Mouse (Mus musculus) midbrain, embryonic 14.5 days (tissue): Measurements from ENCODE around the gene Srgap2. TPM values are rescaled to one million over a fixed set of nuclear protein-coding genes. Genes with fewer than 3 reads are reported as not detected.

Experiments used
- ATAC-seq: fragments of 200-750 bp; cut with Nextera tagmentation; 2 replicates; pipeline ENCODE4 v1.8.0; 2017; ENCODE audit warnings: moderate number of reproducible peaks, moderate library complexity; ENCODE audit not compliant: low FRiP score, low TSS enrichment
- DNase-seq: peaks from one replicate; pipeline ENCODE4 v3.0.0-alpha.2; 2015
- H3K27ac ChIP-seq: fragments of 300-500 bp; sonication (generic); replicated peaks from 2 replicates; pipeline ENCODE4 v1.5.1; 2014; ENCODE audit warnings: mild to moderate bottlenecking, low read depth, low read length, moderate library complexity
- H3K27me3 ChIP-seq: fragments of 300-500 bp; sonication (generic); 2 replicates; pipeline ENCODE4 v1.6.1; 2014; ENCODE audit warnings: low read length, control low read depth, mixed read lengths; ENCODE audit not compliant: control insufficient read depth, insufficient read depth
- H3K36me3 ChIP-seq: fragments of 300-500 bp; sonication (generic); 2 replicates; pipeline ENCODE4 v1.6.1; 2014; ENCODE audit warnings: low read length, control low read depth; ENCODE audit not compliant: control insufficient read depth, insufficient read depth
- H3K4me1 ChIP-seq: fragments of 300-500 bp; sonication (generic); 2 replicates; pipeline ENCODE4 v1.6.1; 2014; ENCODE audit warnings: mild to moderate bottlenecking, antibody characterized with exemption, low read length, control low read depth; ENCODE audit not compliant: control insufficient read depth, insufficient read depth
- H3K4me2 ChIP-seq: fragments of 300-500 bp; sonication (generic); 2 replicates; pipeline ENCODE4 v1.6.1; 2014; ENCODE audit warnings: mild to moderate bottlenecking, low read length, moderate library complexity
- H3K4me3 ChIP-seq: fragments of 300-500 bp; sonication (generic); replicated peaks from 2 replicates; pipeline ENCODE4 v1.5.1; 2014; ENCODE audit warnings: low read depth, low read length
- H3K9ac ChIP-seq: fragments of 300-500 bp; sonication (generic); replicated peaks from 2 replicates; pipeline ENCODE4 v1.6.1; 2014; ENCODE audit warnings: mild to moderate bottlenecking, low read length, moderate library complexity
- H3K9me3 ChIP-seq: fragments of 300-500 bp; sonication (generic); 2 replicates; pipeline ENCODE4 v1.6.1; 2016; ENCODE audit warnings: low read length, control low read depth, mixed read lengths; ENCODE audit not compliant: control insufficient read depth
- WGBS: fragments of 180-500 bp; shearing (Covaris S2); extraction: QIAGEN DNeasy Blood & Tissue Kit; methylation state at CpG from one replicate; pipeline ENCODE4 v1.1.7; 2014; 5-methylcytosine and 5-hydroxymethylcytosine counted together
- polyA plus RNA-seq: library from polyadenylated mRNA; unstranded; fragments of >200 nt; fragmentation: Nextera tagmentation; extraction: Ambion mirVana; gene quantifications from 2 replicates; pipeline ENCODE4 v1.2.1, GENCODE M21; 2014

Srgap2 gene
- polyA plus RNA-seq, 1 experiment from 2014 or later, result 30.8 TPM

GRCm38 (mm10) chr1:131382184-131382583 is 145.0 kb downstream of the Srgap2 start:
- 84% methylated on average over 2 of the region's 2 CpGs for WGBS
- no peak overlapping the region for H3K27ac ChIP-seq
- DNase-seq (no peak), ATAC-seq (no peak)
- H3K4me2 ChIP-seq, result no peak overlapping the region
- no peak overlapping the region for H3K9ac ChIP-seq
- peaks cover 4% of the 10 kb centered on the region; the same call in 1 of the 2 replicates for H3K4me1 ChIP-seq
- no peaks in the 10 kb centered on the region for H3K36me3 ChIP-seq
- H3K4me3 ChIP-seq, result no peak overlapping the region
- H3K27me3 ChIP-seq, result no peaks in the 10 kb centered on the region
- no peaks in the 10 kb centered on the region for H3K9me3 ChIP-seq

DNA sequence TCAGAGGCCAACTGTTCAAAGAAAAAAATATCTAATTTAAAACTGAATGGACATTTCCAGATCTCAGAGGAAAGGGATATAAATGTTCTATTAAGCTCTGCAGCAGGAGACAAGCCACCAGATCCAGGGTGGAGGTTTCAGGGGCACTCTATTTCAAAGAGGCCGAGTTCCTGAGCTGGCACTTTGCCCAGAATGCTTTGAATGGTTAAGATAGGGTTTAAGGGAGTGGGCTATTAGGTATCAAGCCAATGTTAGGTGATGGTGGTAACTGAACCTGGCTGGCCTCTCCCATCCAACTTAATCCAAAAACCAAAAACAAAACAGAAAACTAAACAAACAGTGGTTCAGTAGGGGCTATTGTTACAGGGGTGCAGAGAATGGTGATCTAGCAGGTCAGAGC is 146.9 kb downstream of the Srgap2 start:
- no peaks in the 10 kb centered on the region for H3K36me3 ChIP-seq
- H3K4me2 ChIP-seq, result no peak overlapping the region
- H3K9me3 ChIP-seq, result no peaks in the 10 kb centered on the region
- H3K27me3 ChIP-seq, result no peaks in the 10 kb centered on the region
- no peak overlapping the region for H3K27ac ChIP-seq
- DNase-seq (peak; percentile 43), ATAC-seq (no peak)
- peaks cover 4% of the 10 kb centered on the region; the same call in 1 of the 2 replicates for H3K4me1 ChIP-seq
- no peak overlapping the region for H3K4me3 ChIP-seq
- WGBS, result 30% methylated on average over 1 of the region's 1 CpGs
- no peak overlapping the region for H3K9ac ChIP-seq

- Histone ChIP-seq H3K9me3 (no peaks in the 10 kb centered on the region), H3K27me3 (no peaks in the 10 kb centered on the region), H3K27ac (no peak overlapping the region), H3K9ac (no peak overlapping the region), H3K4me1 (peaks cover 4% of the 10 kb centered on the region; the same call in 1 of the 2 replicates), H3K4me3 (no peak overlapping the region), H3K36me3 (no peaks in the 10 kb centered on the region), H3K4me2 (no peak overlapping the region)
- DNase-seq (no peak), ATAC-seq (no peak)
- 96% methylated on average over 1 of the region's 1 CpGs for WGBS
Observed at GRCm38 (mm10) chr1:131378914-131379474, 148.2 kb downstream of the Srgap2 start.

- 62% methylated on average over 7 of the region's 7 CpGs for WGBS
- Histone ChIP-seq H3K9ac (no peak overlapping the region), H3K36me3 (no peaks in the 10 kb centered on the region), H3K27me3 (no peaks in the 10 kb centered on the region), H3K9me3 (no peaks in the 10 kb centered on the region), H3K4me3 (no peak overlapping the region), H3K4me1 (peaks cover 4% of the 10 kb centered on the region; the same call in 1 of the 2 replicates), H3K4me2 (no peak overlapping the region), H3K27ac (no peak overlapping the region)
- no peak for ATAC-seq
- DNase-seq, result no peak
Observed at GRCm38 (mm10) chr1:131378081-131378913, 148.9 kb downstream of the Srgap2 start.

DNA sequence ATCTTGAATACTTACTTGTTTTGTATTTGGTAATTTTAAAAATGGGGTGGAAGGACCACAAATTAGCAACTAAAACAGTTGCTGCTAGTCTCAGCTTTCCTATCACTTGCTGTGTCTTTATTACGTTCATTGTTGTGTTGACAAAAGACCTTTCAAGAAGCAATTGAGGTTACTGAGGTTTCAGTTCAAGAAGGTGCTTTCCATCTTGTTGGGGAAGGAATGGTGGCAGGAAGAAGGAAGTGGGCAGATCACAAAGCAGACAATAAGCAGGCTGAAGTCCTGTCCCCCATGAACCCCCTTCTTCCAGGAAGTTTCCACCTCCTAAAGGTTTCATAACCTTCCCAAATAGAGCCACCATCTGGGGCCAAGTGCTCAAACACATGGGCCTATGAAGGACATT is 161.3 kb downstream of the Srgap2 start:
- Histone ChIP-seq H3K4me1 (no peaks in the 10 kb centered on the region), H3K4me2 (no peak overlapping the region), H3K9ac (no peak overlapping the region), H3K27me3 (no peaks in the 10 kb centered on the region), H3K36me3 (peaks cover 8% of the 10 kb centered on the region; the same call in 1 of the 2 replicates), H3K9me3 (no peaks in the 10 kb centered on the region), H3K27ac (no peak overlapping the region), H3K4me3 (no peak overlapping the region)
- 81% methylated on average over 1 of the region's 1 CpGs for WGBS
- no peak for ATAC-seq
- no peak for DNase-seq

- Histone ChIP-seq H3K9ac (no peak overlapping the region), H3K4me2 (no peak overlapping the region), H3K4me3 (no peak overlapping the region), H3K4me1 (no peaks in the 10 kb centered on the region), H3K27me3 (no peaks in the 10 kb centered on the region), H3K36me3 (peaks cover 8% of the 10 kb centered on the region; the same call in 1 of the 2 replicates), H3K27ac (no peak overlapping the region), H3K9me3 (no peaks in the 10 kb centered on the region)
- DNase-seq, result no peak
- ATAC-seq, result no peak
- 94% methylated on average over 3 of the region's 3 CpGs for WGBS
Observed at GRCm38 (mm10) chr1:131364432-131364831, 162.7 kb downstream of the Srgap2 start.

DNA sequence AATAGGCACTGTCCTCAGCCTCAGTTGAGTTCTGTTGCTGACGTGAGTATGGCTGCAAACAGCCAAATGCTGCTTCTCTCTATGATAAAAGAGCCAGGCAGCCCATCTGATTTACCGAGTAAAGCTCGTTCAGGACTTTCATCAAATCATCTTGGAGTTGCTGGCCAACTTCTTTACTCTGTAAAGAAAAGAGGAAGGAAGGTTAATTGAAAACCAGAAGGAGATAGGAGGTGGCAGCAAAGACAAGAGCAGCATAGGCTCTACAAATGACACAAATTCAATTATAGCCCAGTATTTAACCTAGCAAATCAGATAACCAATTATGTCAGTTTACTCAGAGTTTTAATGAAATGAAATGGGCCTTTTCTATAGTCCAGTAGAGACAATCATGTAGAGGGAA is 163.3 kb downstream of the Srgap2 start:
- H3K4me1 ChIP-seq, result no peaks in the 10 kb centered on the region
- no peaks in the 10 kb centered on the region for H3K9me3 ChIP-seq
- no peak overlapping the region for H3K27ac ChIP-seq
- no peak overlapping the region for H3K9ac ChIP-seq
- H3K36me3 ChIP-seq, result peaks cover 8% of the 10 kb centered on the region; the same call in 1 of the 2 replicates
- 86% methylated on average over 3 of the region's 3 CpGs for WGBS
- no peaks in the 10 kb centered on the region for H3K27me3 ChIP-seq
- H3K4me2 ChIP-seq, result no peak overlapping the region
- DNase-seq (no peak), ATAC-seq (no peak)
- no peak overlapping the region for H3K4me3 ChIP-seq

GRCm38 (mm10) chr1:131362089-131362488 is 165.1 kb downstream of the Srgap2 start:
- Histone ChIP-seq H3K4me2 (no peak overlapping the region), H3K4me3 (no peak overlapping the region), H3K27ac (no peak overlapping the region), H3K9ac (no peak overlapping the region), H3K36me3 (peaks cover 8% of the 10 kb centered on the region; the same call in 1 of the 2 replicates), H3K4me1 (no peaks in the 10 kb centered on the region), H3K9me3 (no peaks in the 10 kb centered on the region), H3K27me3 (no peaks in the 10 kb centered on the region)
- DNase-seq, result peak; percentile 27
- 98% methylated on average over 2 of the region's 2 CpGs for WGBS
- no peak for ATAC-seq

- H3K4me1 ChIP-seq, result no peaks in the 10 kb centered on the region
- no peaks in the 10 kb centered on the region for H3K9me3 ChIP-seq
- DNase-seq (no peak), ATAC-seq (no peak)
- 94% methylated on average over 3 of the region's 3 CpGs for WGBS
- no peak overlapping the region for H3K27ac ChIP-seq
- no peaks in the 10 kb centered on the region for H3K27me3 ChIP-seq
- H3K9ac ChIP-seq, result no peak overlapping the region
- H3K4me2 ChIP-seq, result no peak overlapping the region
- no peak overlapping the region for H3K4me3 ChIP-seq
- peaks cover 8% of the 10 kb centered on the region; the same call in 1 of the 2 replicates for H3K36me3 ChIP-seq
Observed at GRCm38 (mm10) chr1:131360800-131361199, 166.4 kb downstream of the Srgap2 start.
